Mouse (Mus musculus) spleen, adult 2 months (tissue): ENCODE data around the gene Rcan2.

ENCODE experiments used
- CTCF ChIP-seq: fragments of 200-500 bp; IDR thresholded peaks from 2 replicates; pipeline ENCODE4 v1.5.1; 2011; ENCODE audit warnings: mild to moderate bottlenecking, inconsistent platforms; ENCODE audit not compliant: insufficient read depth, insufficient read length, insufficient replicate concordance; ENCODE audit errors: extremely low read depth
- POLR2A ChIP-seq: fragments of 200-500 bp; IDR thresholded peaks from 2 replicates; pipeline ENCODE4 v1.6.1; 2011; ENCODE audit warnings: low read depth, low read length, inconsistent platforms

DNA sequence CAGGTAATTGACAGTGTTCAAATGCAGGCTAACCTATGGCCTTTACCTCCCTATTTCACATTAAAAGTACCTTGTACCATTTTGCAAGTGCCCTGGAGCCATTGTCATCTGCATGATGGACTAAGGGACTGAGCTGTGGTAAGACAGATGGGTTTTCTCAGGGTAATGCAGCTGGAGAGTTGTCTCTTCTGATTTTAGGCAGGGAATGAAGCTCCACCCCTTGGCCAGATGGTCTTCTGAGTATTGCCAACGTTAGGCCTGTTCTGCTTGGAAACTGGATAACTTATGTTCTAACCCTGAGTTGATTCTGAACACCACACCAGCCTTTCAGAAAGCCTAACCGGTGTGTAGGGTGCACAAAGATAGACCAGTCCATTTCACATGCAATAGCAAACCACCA is 222.7 kb downstream of the Rcan2 start:
- TF ChIP-seq CTCF (no peak), POLR2A (no peak)
